Mouse (Mus musculus): ENCODE measurements at regions not wholly inside any gene's neighbourhood (a gene's known extent, or its start where the extent isn't known, plus 50 kb on each side); places are given as distances from the start of the nearest gene placed in this dataset.

- no peak for DNase-seq (ENCODE audit: low spot score in 2 of 2)
Observed at GRCm38 (mm10) chr3:52703751-52704150, 313.3 kb downstream of the Cog6 start.

GRCm38 (mm10) chr3:52702962-52703361 is 314.1 kb downstream of the Cog6 start:
- no peak for DNase-seq (ENCODE audit: low spot score in 2 of 2)

GRCm38 (mm10) chr3:52701601-52702000 is 315.4 kb downstream of the Cog6 start:
- no peak for DNase-seq (ENCODE audit: low spot score in 2 of 2)

GRCm38 (mm10) chr3:52693813-52694212 is 323.2 kb downstream of the Cog6 start:
- no peak for DNase-seq (ENCODE audit: low spot score in 2 of 2)

- no peak for DNase-seq (ENCODE audit: low spot score in 2 of 2)
Observed at GRCm38 (mm10) chr3:52685434-52686181, 331.4 kb downstream of the Cog6 start.

- DNase-seq (ENCODE audit: low spot score in 2 of 2), result no peak
Observed at GRCm38 (mm10) chr3:52680824-52681388, 336.1 kb downstream of the Cog6 start.

- DNase-seq (ENCODE audit: low spot score in 2 of 2), result no peak
Observed at GRCm38 (mm10) chr3:52676886-52677670, 340.0 kb downstream of the Cog6 start.

GRCm38 (mm10) chr3:52670628-52671028 is 346.4 kb downstream of the Cog6 start:
- no peak for DNase-seq (ENCODE audit: low spot score in 2 of 2)

- no peak for DNase-seq (ENCODE audit: low spot score in 2 of 2)
Observed at GRCm38 (mm10) chr3:52663161-52663602, 353.9 kb downstream of the Cog6 start.

- no peak for DNase-seq (ENCODE audit: low spot score in 2 of 2)
Observed at GRCm38 (mm10) chr3:52662164-52662908, 354.7 kb downstream of the Cog6 start.

GRCm38 (mm10) chr3:52653006-52653405 is 364.0 kb downstream of the Cog6 start:
- no peak for DNase-seq (ENCODE audit: low spot score in 2 of 2)

GRCm38 (mm10) chr3:52652476-52652870 is 364.6 kb downstream of the Cog6 start:
- no peak for DNase-seq (ENCODE audit: low spot score in 2 of 2)

GRCm38 (mm10) chr3:52651862-52652475 is 365.1 kb downstream of the Cog6 start:
- no peak for DNase-seq (ENCODE audit: low spot score in 2 of 2)

- peak in 1 of 2 experiments; percentile 18 for DNase-seq (ENCODE audit: low spot score in 2 of 2)
Observed at GRCm38 (mm10) chr3:52650071-52650470, 367.0 kb downstream of the Cog6 start.

- DNase-seq (ENCODE audit: low spot score in 2 of 2), result no peak
Observed at GRCm38 (mm10) chr3:52648836-52649500, 368.1 kb downstream of the Cog6 start.

- DNase-seq (ENCODE audit: low spot score in 2 of 2), result peak; percentile 77 to 78
Observed at GRCm38 (mm10) chr3:52647900-52648299, 369.1 kb downstream of the Cog6 start.

- DNase-seq (ENCODE audit: low spot score in 2 of 2), result no peak
Observed at GRCm38 (mm10) chr3:52647161-52647692, 369.8 kb downstream of the Cog6 start.

GRCm38 (mm10) chr3:52645156-52645555 is 371.9 kb downstream of the Cog6 start:
- no peak for DNase-seq (ENCODE audit: low spot score in 2 of 2)

GRCm38 (mm10) chr3:52644178-52645128 is 372.6 kb downstream of the Cog6 start:
- peak; percentile 28 to 31 for DNase-seq (ENCODE audit: low spot score in 2 of 2)
